Mouse (Mus musculus): ENCODE measurements at regions not wholly inside any gene's neighbourhood (a gene's known extent, or its start where the extent isn't known, plus 50 kb on each side); places are given as distances from the start of the nearest gene placed in this dataset.

DNA sequence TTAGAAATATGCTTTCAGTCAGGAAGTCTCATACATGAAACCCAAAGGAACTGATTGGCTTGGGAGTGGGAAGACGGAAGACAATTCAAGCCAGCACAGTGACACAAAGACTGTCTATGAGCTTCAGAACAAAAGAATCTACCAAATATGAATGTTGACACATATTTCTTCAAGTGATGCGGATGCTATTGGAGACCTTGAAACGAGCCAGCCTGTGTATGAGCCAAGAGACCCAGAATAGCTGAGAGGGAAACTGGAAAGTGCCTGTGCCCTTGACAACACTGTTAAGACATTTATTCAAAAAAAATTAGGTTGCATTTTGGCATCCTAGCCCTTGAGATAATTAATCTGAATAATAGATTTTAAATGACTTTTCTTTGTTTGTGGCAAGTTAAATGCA lies 426.7 kb upstream of the Sox9 start:
- DNase-seq = no peak

DNA sequence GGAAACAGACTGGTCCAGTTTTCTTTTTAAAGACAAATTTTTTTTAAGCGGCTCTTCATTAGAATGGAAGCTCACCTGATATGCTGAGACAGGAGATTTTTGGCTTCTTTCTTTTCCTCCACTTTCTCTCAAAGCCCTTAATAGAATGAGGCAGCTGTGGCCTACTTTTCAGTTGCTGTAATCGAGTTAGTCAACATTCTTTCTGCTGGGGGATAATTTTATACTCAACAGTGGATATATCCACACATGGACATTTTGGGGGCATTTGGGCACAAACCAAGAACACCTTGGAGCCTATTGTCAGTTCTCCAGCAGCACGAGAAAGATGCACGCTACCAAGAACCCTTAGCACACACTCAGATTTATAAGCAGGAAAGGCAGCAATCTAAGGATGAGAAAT lies 415.3 kb upstream of the Sox9 start:
- no peaks in the 10 kb centered on the region for H3K27me3 ChIP-seq (ENCODE audit: insufficient read depth, low read length)
- H3K36me3 ChIP-seq (replicated peaks; ENCODE audit: insufficient read depth, low read length) = no peaks in the 10 kb centered on the region
- ATAC-seq (no peak), DNase-seq (no peak)
- H3K4me3 ChIP-seq (ENCODE audit: low read depth, low read length) = no peak overlapping the region
- no peaks in the 10 kb centered on the region for H3K9me3 ChIP-seq (ENCODE audit: low read length)
- WGBS (ENCODE audit: insufficient replicate concordance) = 78% methylated on average over 4 of the region's 4 CpGs
- TF ChIP-seq CTCF (IDR thresholded peaks at IDR 0.05; ENCODE audit: low read depth) = no peak
- no peak for TF ChIP-seq EP300 (IDR thresholded peaks at IDR 0.05; ENCODE audit: low read depth)
- H3K27ac ChIP-seq (ENCODE audit: low read depth) = no peak overlapping the region
- H3K4me2 ChIP-seq (ENCODE audit: low read depth, low read length) = no peak overlapping the region
- no peak overlapping the region for H3K9ac ChIP-seq (replicated peaks)
- no peaks in the 10 kb centered on the region for H3K4me1 ChIP-seq (ENCODE audit: insufficient read depth)

More for the DNA sequence above, 426.7 kb upstream of the Sox9 start:
- Histone ChIP-seq H3K27ac (ENCODE audit: low read depth) (no peak overlapping the region), H3K9ac (replicated peaks) (no peak overlapping the region), H3K9me3 (ENCODE audit: low read length) (no peaks in the 10 kb centered on the region), H3K4me1 (ENCODE audit: insufficient read depth) (no peaks in the 10 kb centered on the region), H3K36me3 (replicated peaks; ENCODE audit: insufficient read depth, low read length) (no peaks in the 10 kb centered on the region), H3K4me3 (ENCODE audit: low read depth, low read length) (no peak overlapping the region), H3K4me2 (ENCODE audit: low read depth, low read length) (no peak overlapping the region), H3K27me3 (ENCODE audit: insufficient read depth, low read length) (no peaks in the 10 kb centered on the region)
- no peak for ATAC-seq
- TF ChIP-seq CTCF (IDR thresholded peaks at IDR 0.05; ENCODE audit: low read depth) (no peak), EP300 (IDR thresholded peaks at IDR 0.05; ENCODE audit: low read depth) (no peak)
- 75% methylated on average over 3 of the region's 3 CpGs for WGBS (ENCODE audit: insufficient replicate concordance)

- TF ChIP-seq CTCF (IDR thresholded peaks at IDR 0.05; ENCODE audit: low read depth) (no peak), EP300 (IDR thresholded peaks at IDR 0.05; ENCODE audit: low read depth) (no peak)
- 79% methylated on average over 4 of the region's 4 CpGs for WGBS (ENCODE audit: insufficient replicate concordance)
- ATAC-seq = no peak
These were observed 411.1 kb upstream of the Sox9 start for GRCm38 (mm10) chr11:112370941-112371340.

DNA sequence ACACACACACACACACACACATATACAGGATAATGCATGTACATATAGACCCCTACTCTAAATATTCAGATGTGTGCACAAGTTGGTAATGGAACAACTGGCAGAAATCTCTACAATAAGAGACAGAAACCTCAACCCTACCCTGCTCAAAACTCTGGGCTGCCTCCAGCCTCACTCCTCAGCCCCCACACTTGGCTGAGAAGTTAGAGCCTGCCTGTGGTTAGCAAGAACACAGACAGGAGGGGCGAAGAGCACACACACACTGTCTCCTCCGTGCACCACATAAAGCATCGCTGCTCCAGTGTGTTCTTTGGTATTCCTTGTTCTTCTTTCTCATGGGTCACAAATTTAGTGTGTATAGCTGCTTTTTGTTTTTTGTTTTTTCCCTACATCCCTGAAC lies 382.0 kb upstream of the Sox9 start:
- Histone ChIP-seq H3K4me3 (ENCODE audit: low read depth, low read length) (no peak overlapping the region), H3K27ac (ENCODE audit: low read depth) (no peak overlapping the region), H3K4me1 (ENCODE audit: insufficient read depth) (no peaks in the 10 kb centered on the region), H3K9ac (replicated peaks) (no peak overlapping the region), H3K9me3 (ENCODE audit: low read length) (no peaks in the 10 kb centered on the region), H3K4me2 (ENCODE audit: low read depth, low read length) (no peak overlapping the region), H3K27me3 (ENCODE audit: insufficient read depth, low read length) (no peaks in the 10 kb centered on the region), H3K36me3 (replicated peaks; ENCODE audit: insufficient read depth, low read length) (no peaks in the 10 kb centered on the region)
- TF ChIP-seq EP300 (IDR thresholded peaks at IDR 0.05; ENCODE audit: low read depth) (no peak), CTCF (IDR thresholded peaks at IDR 0.05; ENCODE audit: low read depth) (no peak)
- DNase-seq (no peak), ATAC-seq (no peak)
- WGBS (ENCODE audit: insufficient replicate concordance) = 90% methylated on average over 3 of the region's 3 CpGs

More at GRCm38 (mm10) chr11:112370941-112371340, 411.1 kb upstream of the Sox9 start:
- no peak for DNase-seq
- no peaks in the 10 kb centered on the region for H3K27me3 ChIP-seq (ENCODE audit: insufficient read depth, low read length)
- H3K4me1 ChIP-seq (ENCODE audit: insufficient read depth) = no peaks in the 10 kb centered on the region
- no peak overlapping the region for H3K9ac ChIP-seq (replicated peaks)
- H3K27ac ChIP-seq (ENCODE audit: low read depth) = no peak overlapping the region
- H3K36me3 ChIP-seq (replicated peaks; ENCODE audit: insufficient read depth, low read length) = no peaks in the 10 kb centered on the region
- no peaks in the 10 kb centered on the region for H3K9me3 ChIP-seq (ENCODE audit: low read length)
- H3K4me2 ChIP-seq (ENCODE audit: low read depth, low read length) = no peak overlapping the region
- H3K4me3 ChIP-seq (ENCODE audit: low read depth, low read length) = no peak overlapping the region

DNA sequence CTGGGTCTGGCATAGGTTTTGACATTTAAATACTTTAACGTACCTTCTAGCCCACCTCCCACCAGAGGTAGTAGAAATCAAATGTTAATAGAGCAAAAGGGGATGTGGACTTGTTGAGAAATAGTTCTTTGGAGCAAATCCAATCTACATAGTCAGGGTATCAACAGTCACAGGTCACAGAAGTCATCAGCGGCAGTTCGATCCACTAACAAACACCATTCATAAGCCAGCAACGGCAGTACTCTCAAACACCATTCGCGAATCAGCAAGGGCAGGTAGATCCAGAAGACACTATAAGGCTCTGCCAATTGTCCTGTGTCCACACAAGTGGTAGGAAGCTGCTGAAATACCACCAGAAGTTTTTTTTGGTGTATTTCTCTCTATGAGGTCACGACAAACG lies 374.3 kb upstream of the Sox9 start:
- no peak overlapping the region for H3K4me3 ChIP-seq (ENCODE audit: low read depth, low read length)
- no peak for TF ChIP-seq CTCF (IDR thresholded peaks at IDR 0.05; ENCODE audit: low read depth)
- no peak for TF ChIP-seq EP300 (IDR thresholded peaks at IDR 0.05; ENCODE audit: low read depth)
- ATAC-seq (no peak), DNase-seq (no peak)
- no peaks in the 10 kb centered on the region for H3K36me3 ChIP-seq (replicated peaks; ENCODE audit: insufficient read depth, low read length)
- no peak overlapping the region for H3K27ac ChIP-seq (ENCODE audit: low read depth)
- no peaks in the 10 kb centered on the region for H3K4me1 ChIP-seq (ENCODE audit: insufficient read depth)
- 77% methylated on average over 8 of the region's 8 CpGs for WGBS (ENCODE audit: insufficient replicate concordance)
- H3K27me3 ChIP-seq (ENCODE audit: insufficient read depth, low read length) = no peaks in the 10 kb centered on the region
- no peak overlapping the region for H3K4me2 ChIP-seq (ENCODE audit: low read depth, low read length)
- no peaks in the 10 kb centered on the region for H3K9me3 ChIP-seq (ENCODE audit: low read length)
- no peak overlapping the region for H3K9ac ChIP-seq (replicated peaks)

GRCm38 (mm10) chr11:112412434-112412833 lies 369.6 kb upstream of the Sox9 start:
- DNase-seq = no peak
- no peak overlapping the region for H3K27ac ChIP-seq (ENCODE audit: low read depth)
- no peaks in the 10 kb centered on the region for H3K4me1 ChIP-seq (ENCODE audit: insufficient read depth)

GRCm38 (mm10) chr11:112442639-112443038 lies 339.4 kb upstream of the Sox9 start:
- no peak for ATAC-seq
- Histone ChIP-seq H3K27me3 (ENCODE audit: insufficient read depth, low read length) (no peaks in the 10 kb centered on the region), H3K9me3 (ENCODE audit: low read length) (no peaks in the 10 kb centered on the region), H3K4me1 (ENCODE audit: insufficient read depth) (no peaks in the 10 kb centered on the region), H3K36me3 (replicated peaks; ENCODE audit: insufficient read depth, low read length) (no peaks in the 10 kb centered on the region), H3K4me2 (ENCODE audit: low read depth, low read length) (no peak overlapping the region), H3K27ac (ENCODE audit: low read depth) (no peak overlapping the region), H3K9ac (replicated peaks) (no peak overlapping the region), H3K4me3 (ENCODE audit: low read depth, low read length) (no peak overlapping the region)
- TF ChIP-seq CTCF (IDR thresholded peaks at IDR 0.05; ENCODE audit: low read depth) (no peak), EP300 (IDR thresholded peaks at IDR 0.05; ENCODE audit: low read depth) (no peak)
- WGBS (ENCODE audit: insufficient replicate concordance) = 60% methylated on average over 1 of the region's 1 CpGs
- DNase-seq = no peak

More at GRCm38 (mm10) chr11:112412434-112412833, 369.6 kb upstream of the Sox9 start:
- H3K4me3 ChIP-seq (ENCODE audit: low read depth, low read length) = no peak overlapping the region
- no peaks in the 10 kb centered on the region for H3K27me3 ChIP-seq (ENCODE audit: insufficient read depth, low read length)
- no peaks in the 10 kb centered on the region for H3K9me3 ChIP-seq (ENCODE audit: low read length)
- H3K9ac ChIP-seq (replicated peaks) = no peak overlapping the region
- no peaks in the 10 kb centered on the region for H3K36me3 ChIP-seq (replicated peaks; ENCODE audit: insufficient read depth, low read length)
- H3K4me2 ChIP-seq (ENCODE audit: low read depth, low read length) = no peak overlapping the region
- no peak for TF ChIP-seq CTCF (IDR thresholded peaks at IDR 0.05; ENCODE audit: low read depth)
- TF ChIP-seq EP300 (IDR thresholded peaks at IDR 0.05; ENCODE audit: low read depth) = no peak
- WGBS (ENCODE audit: insufficient replicate concordance) = 46% methylated on average over 4 of the region's 4 CpGs
- ATAC-seq = no peak
